Mouse (Mus musculus) CH12.LX (cell line): ENCODE results near the gene Dock3.

ENCODE experiments used
- BHLHE40 ChIP-seq: IDR thresholded peaks from 2 replicates; pipeline ENCODE4 v1.6.1; 2011; ENCODE audit warnings: mild to moderate bottlenecking, low read depth, low read length, improper control_type of control experiment
- CHD2 ChIP-seq: IDR thresholded peaks from 2 replicates; pipeline ENCODE4 v1.6.1; 2011; ENCODE audit warnings: low read length, improper control_type of control experiment
- CTCF ChIP-seq, 2 experiments: IDR thresholded peaks in 1 of 2; conservative IDR thresholded peaks in 1 of 2; 2 replicates each; pipeline ENCODE4 v1.5.1; 2011 to 2012; ENCODE audit warnings: low read depth in 2 of 2, low read length in 2 of 2, improper control_type of control experiment in 1 of 2, inconsistent platforms in 1 of 2, mild to moderate bottlenecking in 1 of 2, moderate library complexity in 1 of 2
- EP300 ChIP-seq: IDR thresholded peaks from 2 replicates; pipeline ENCODE4 v1.6.1; 2011; ENCODE audit warnings: low read length, improper control_type of control experiment
- ETS1 ChIP-seq: conservative IDR thresholded peaks from 2 replicates; pipeline ENCODE4 v1.6.1; 2012; ENCODE audit warnings: low read depth, mild to moderate bottlenecking, inconsistent platforms, low read length, improper control_type of control experiment, moderate library complexity
- GABPA ChIP-seq: IDR thresholded peaks from 2 replicates; pipeline ENCODE4 v1.6.1; 2012; ENCODE audit warnings: low read depth, low read length, improper control_type of control experiment, inconsistent platforms; ENCODE audit not compliant: insufficient replicate concordance
- NELFE ChIP-seq: IDR thresholded peaks from 2 replicates; pipeline ENCODE4 v1.6.1; 2011; ENCODE audit warnings: low read depth, low read length, improper control_type of control experiment
- NRF1 ChIP-seq: IDR thresholded peaks from 2 replicates; pipeline ENCODE4 v1.6.1; 2014; ENCODE audit warnings: low read depth, mild to moderate bottlenecking, inconsistent platforms, low read length, improper control_type of control experiment, moderate library complexity
- POLR2A ChIP-seq: IDR thresholded peaks from 2 replicates; pipeline ENCODE4 v1.6.1; 2011; ENCODE audit warnings: low read depth, mild to moderate bottlenecking, improper control_type of control experiment, low read length
- TBP ChIP-seq: conservative IDR thresholded peaks from 2 replicates; pipeline ENCODE4 v1.6.1; 2011; ENCODE audit warnings: low read depth, low read length, improper control_type of control experiment
- ZMIZ1 ChIP-seq: IDR thresholded peaks from 2 replicates; pipeline ENCODE4 v1.6.1; 2012; ENCODE audit warnings: low read depth, mild to moderate bottlenecking, inconsistent platforms, low read length, improper control_type of control experiment

- TF ChIP-seq ETS1 (no peak), CTCF (conservative IDR thresholded peaks at IDR 0.05 in 1 of 2, IDR thresholded peaks at IDR 0.05 in 1 of 2; ENCODE audit: low read depth in 2 of 2, low read length in 2 of 2) (no peak), ZMIZ1 (no peak), GABPA (no peak), NELFE (no peak), POLR2A (no peak), BHLHE40 (no peak), CHD2 (no peak), EP300 (no peak), NRF1 (no peak), TBP (no peak)
Observed at GRCm38 (mm10) chr9:107224597-107224996, 7.1 kb downstream of the Dock3 start.
